Mouse (Mus musculus): ENCODE results near the gene Cox5a. TPM values are rescaled to one million over a fixed set of nuclear protein-coding genes. Genes with fewer than 3 reads are reported as not detected.

The Cox5a gene
- total and polyA plus RNA-seq, 3 experiments = 179 to 255 (median 229) TPM

- in situ Hi-C loops (cut with MboI; ENCODE audit: low pct_ligation_motif_present, low pct_unique_long_range_greater_than_20kb, low sequenced_read_pairs) (no loop called here), dilution Hi-C loops (cut with MboI; ENCODE audit: extremely low pct_ligation_motif_present, extremely low pct_unique_long_range_greater_than_20kb, low sequenced_read_pairs) (no loop called here)
- Histone ChIP-seq H3K4me3 (replicated peaks in 1 of 3; ENCODE audit: low read depth in 2 of 3, low read length in 2 of 3, poor library complexity in 1 of 3) (no peak overlapping the region), H3K36me3 (replicated peaks in 1 of 2; ENCODE audit: control insufficient read depth in 1 of 2, insufficient read depth in 1 of 2, low read length in 1 of 2) (no peaks in the 10 kb centered on the region), H3K27me3 (replicated peaks) (peaks cover 2% of the 10 kb centered on the region), H3K27ac (ENCODE audit: insufficient read depth, low read depth) (no peak overlapping the region), H3K4me2 (ENCODE audit: insufficient read depth, low read depth, poor library complexity, severe bottlenecking) (no peak overlapping the region), H3K9me3 (replicated peaks; ENCODE audit: low read length) (peaks cover 12% of the 10 kb centered on the region), H3K9ac (ENCODE audit: insufficient read depth, low read depth) (no peak overlapping the region), H3K79me2 (replicated peaks; ENCODE audit: control insufficient read depth, extremely low read depth, insufficient read depth, poor library complexity, severe bottlenecking) (no peaks in the 10 kb centered on the region), H3K4me1 (ENCODE audit: control insufficient read depth in 1 of 2, insufficient read depth in 2 of 2) (no peaks in the 10 kb centered on the region)
- no peak for DNase-seq (ENCODE audit: extremely low read depth)
- TF ChIP-seq CTCF (conservative IDR thresholded peaks at IDR 0.05 in 1 of 2, IDR thresholded peaks at IDR 0.05 in 1 of 2; ENCODE audit: low read depth in 2 of 2, low read length in 2 of 2) = no peak
- TF ChIP-seq TBP (conservative IDR thresholded peaks at IDR 0.05; ENCODE audit: low read depth, low read length) = no peak
- TF ChIP-seq CHD1 (IDR thresholded peaks at IDR 0.05; ENCODE audit: low read depth, low read length) = no peak
- no peak for TF ChIP-seq EP300 (IDR thresholded peaks at IDR 0.05; ENCODE audit: low read length)
- no peak for TF ChIP-seq HCFC1 (IDR thresholded peaks at IDR 0.05; ENCODE audit: low read depth, low read length)
- TF ChIP-seq NRF1 (IDR thresholded peaks at IDR 0.05; ENCODE audit: low read depth, low read length) = no peak
- TF ChIP-seq ZMIZ1 (IDR thresholded peaks at IDR 0.05; ENCODE audit: low read depth, low read length) = no peak
- no peak for TF ChIP-seq MYC (IDR thresholded peaks at IDR 0.05; ENCODE audit: low read depth, low read length)
- TF ChIP-seq ELF1 (IDR thresholded peaks at IDR 0.05; ENCODE audit: low read depth, low read length) = no peak
- TF ChIP-seq NELFE (IDR thresholded peaks at IDR 0.05; ENCODE audit: low read depth, low read length) = no peak
- no peak for TF ChIP-seq RCOR1 (conservative IDR thresholded peaks at IDR 0.05; ENCODE audit: low read depth, low read length)
These were observed 27.5 kb upstream of the Cox5a start for GRCm38 (mm10) chr9:57493532-57493931.

GRCm38 (mm10) chr9:57494970-57495369, 26.1 kb upstream of the Cox5a start:
- dilution Hi-C loops (cut with MboI; ENCODE audit: extremely low pct_ligation_motif_present, extremely low pct_unique_long_range_greater_than_20kb, low sequenced_read_pairs) = no loop called here
- in situ Hi-C loops (cut with MboI; ENCODE audit: low pct_ligation_motif_present, low pct_unique_long_range_greater_than_20kb, low sequenced_read_pairs) = no loop called here
- no peak overlapping the region for H3K4me3 ChIP-seq (replicated peaks in 1 of 3; ENCODE audit: low read depth in 2 of 3, low read length in 2 of 3, poor library complexity in 1 of 3)
- peaks cover 12% of the 10 kb centered on the region for H3K9me3 ChIP-seq (replicated peaks; ENCODE audit: low read length)
- no peak overlapping the region for H3K4me2 ChIP-seq (ENCODE audit: insufficient read depth, low read depth, poor library complexity, severe bottlenecking)
- peaks cover 2% of the 10 kb centered on the region for H3K27me3 ChIP-seq (replicated peaks)
- H3K4me1 ChIP-seq (ENCODE audit: control insufficient read depth in 1 of 2, insufficient read depth in 2 of 2) = no peaks in the 10 kb centered on the region
- TF ChIP-seq TBP (conservative IDR thresholded peaks at IDR 0.05; ENCODE audit: low read depth, low read length) (no peak), GABPA (IDR thresholded peaks at IDR 0.05; ENCODE audit: insufficient replicate concordance, low read depth, low read length) (no peak), SIN3A (IDR thresholded peaks at IDR 0.05; ENCODE audit: low read length) (no peak), JUND (conservative IDR thresholded peaks at IDR 0.05; ENCODE audit: low read depth, low read length) (no peak), USF1 (IDR thresholded peaks at IDR 0.05; ENCODE audit: low read depth, low read length) (no peak), NRF1 (IDR thresholded peaks at IDR 0.05; ENCODE audit: low read depth, low read length) (no peak), ETS1 (conservative IDR thresholded peaks at IDR 0.05; ENCODE audit: low read depth, low read length) (no peak), MXI1 (IDR thresholded peaks at IDR 0.05; ENCODE audit: low read depth, low read length) (no peak), CTCF (conservative IDR thresholded peaks at IDR 0.05 in 1 of 2, IDR thresholded peaks at IDR 0.05 in 1 of 2; ENCODE audit: low read depth in 2 of 2, low read length in 2 of 2) (no peak)
- no peak overlapping the region for H3K27ac ChIP-seq (ENCODE audit: insufficient read depth, low read depth)
- no peak for DNase-seq (ENCODE audit: extremely low read depth)
- H3K9ac ChIP-seq (ENCODE audit: insufficient read depth, low read depth) = no peak overlapping the region
- no peaks in the 10 kb centered on the region for H3K79me2 ChIP-seq (replicated peaks; ENCODE audit: control insufficient read depth, extremely low read depth, insufficient read depth, poor library complexity, severe bottlenecking)
- no peaks in the 10 kb centered on the region for H3K36me3 ChIP-seq (replicated peaks in 1 of 2; ENCODE audit: control insufficient read depth in 1 of 2, insufficient read depth in 1 of 2, low read length in 1 of 2)
